Mouse (Mus musculus) bone marrow, adult 2 months (tissue): Measurements from ENCODE around the gene Slc25a40. TPM values are rescaled to one million over a fixed set of nuclear protein-coding genes. Genes with fewer than 3 reads are reported as not detected.

Source experiments
- H3K27ac ChIP-seq: fragments of 200-500 bp; 2 replicates; pipeline ENCODE4 v1.5.1; 2012; ENCODE audit warnings: low read depth, mild to moderate bottlenecking, control low read depth, inconsistent platforms, low read length; ENCODE audit not compliant: control insufficient read depth, poor library complexity, insufficient read depth
- H3K4me1 ChIP-seq: fragments of 200-500 bp; 2 replicates; pipeline ENCODE4 v1.6.1; 2011; ENCODE audit warnings: low read length; ENCODE audit not compliant: control insufficient read depth, insufficient read depth
- H3K4me3 ChIP-seq: fragments of 200-500 bp; replicated peaks from 2 replicates; pipeline ENCODE3; 2011; ENCODE audit warnings: mild to moderate bottlenecking, low read depth, low read length, control low read depth; ENCODE audit not compliant: control insufficient read depth
- CTCF ChIP-seq: fragments of 200-500 bp; IDR thresholded peaks from 2 replicates; pipeline ENCODE4 v1.5.1; 2011; ENCODE audit warnings: low read length, control low read depth; ENCODE audit not compliant: control insufficient read depth, insufficient read depth
- POLR2A ChIP-seq: fragments of 200-500 bp; IDR thresholded peaks from 2 replicates; pipeline ENCODE4 v1.6.1; 2011; ENCODE audit warnings: low read depth, mild to moderate bottlenecking, control low read depth, low read length, borderline replicate concordance; ENCODE audit not compliant: control insufficient read depth
- WGBS: fragments of 180-500 bp; shearing (Covaris S2); methylation state at CpG from one replicate; pipeline ENCODE4 v1.1.7; 2018; 5-methylcytosine and 5-hydroxymethylcytosine counted together
- polyA plus RNA-seq: library from polyadenylated mRNA; stranded (reverse); fragments of >200 nt; gene quantifications from 2 replicates; pipeline ENCODE4 v1.2.4, GENCODE M21; 2011; ENCODE audit warnings: low replicate concordance; ENCODE audit not compliant: missing spikeins, insufficient read depth, insufficient read length

The Slc25a40 gene
- polyA plus RNA-seq, 1 experiment = 7.3 TPM

GRCm38 (mm10) chr5:8421424-8421823 is 1.2 kb upstream of the Slc25a40 start:
- 28% methylated on average over 3 of the region's 3 CpGs for WGBS
- Histone ChIP-seq H3K4me1 (no peaks in the 10 kb centered on the region; the same call in 1 of the 2 replicates), H3K27ac (no peak overlapping the region), H3K4me3 (peak overlapping the region; percentile 40)
- TF ChIP-seq CTCF = no peak
- TF ChIP-seq POLR2A = no peak

- WGBS = 3% methylated on average over 40 of the region's 40 CpGs
- TF ChIP-seq POLR2A (no peak), CTCF (no peak)
- peak overlapping the region; percentile 88 for H3K27ac ChIP-seq
These were observed 580 bp downstream of the Slc25a40 start for GRCm38 (mm10) chr5:8422932-8423928.

GRCm38 (mm10) chr5:8424116-8424515 is 1.5 kb downstream of the Slc25a40 start:
- Histone ChIP-seq H3K4me3 (no peak overlapping the region), H3K27ac (no peak overlapping the region), H3K4me1 (no peaks in the 10 kb centered on the region; the same call in 1 of the 2 replicates)
- WGBS = 57% methylated on average over 7 of the region's 7 CpGs
- no peak for TF ChIP-seq POLR2A
- TF ChIP-seq CTCF = no peak

More at GRCm38 (mm10) chr5:8422932-8423928, 580 bp downstream of the Slc25a40 start:
- Histone ChIP-seq H3K4me1 (no peaks in the 10 kb centered on the region; the same call in 1 of the 2 replicates), H3K4me3 (peak overlapping the region; percentile 98)

- Histone ChIP-seq H3K27ac (no peak overlapping the region), H3K4me3 (no peak overlapping the region), H3K4me1 (no peaks in the 10 kb centered on the region; the same call in 1 of the 2 replicates)
- TF ChIP-seq CTCF (no peak), POLR2A (no peak)
- 68% methylated on average over 5 of the region's 5 CpGs for WGBS
These were observed 3.2 kb downstream of the Slc25a40 start for GRCm38 (mm10) chr5:8425899-8426298.

- 84% methylated on average over 5 of the region's 5 CpGs for WGBS
- no peak overlapping the region for H3K4me3 ChIP-seq
These were observed 15.0 kb downstream of the Slc25a40 start for GRCm38 (mm10) chr5:8437481-8438156.

GRCm38 (mm10) chr5:8439095-8439494 is 16.4 kb downstream of the Slc25a40 start:
- no peak overlapping the region for H3K4me3 ChIP-seq
- H3K27ac ChIP-seq = no peak overlapping the region
- 66% methylated on average over 2 of the region's 2 CpGs for WGBS
- H3K4me1 ChIP-seq = no peaks in the 10 kb centered on the region
- TF ChIP-seq CTCF (no peak), POLR2A (no peak)

More at GRCm38 (mm10) chr5:8437481-8438156, 15.0 kb downstream of the Slc25a40 start:
- no peak overlapping the region for H3K27ac ChIP-seq
- no peaks in the 10 kb centered on the region for H3K4me1 ChIP-seq
- no peak for TF ChIP-seq CTCF
- no peak for TF ChIP-seq POLR2A

GRCm38 (mm10) chr5:8455565-8455964 is 32.9 kb downstream of the Slc25a40 start:
- TF ChIP-seq POLR2A = no peak
- TF ChIP-seq CTCF = no peak
- Histone ChIP-seq H3K4me1 (no peaks in the 10 kb centered on the region; the same call in 1 of the 2 replicates), H3K27ac (no peak overlapping the region), H3K4me3 (no peak overlapping the region)

- no peak for TF ChIP-seq POLR2A
- TF ChIP-seq CTCF = no peak
- no peak overlapping the region for H3K27ac ChIP-seq
- WGBS = 67% methylated on average over 5 of the region's 5 CpGs
- H3K4me1 ChIP-seq = no peaks in the 10 kb centered on the region; the same call in 1 of the 2 replicates
- no peak overlapping the region for H3K4me3 ChIP-seq
These were observed 33.9 kb downstream of the Slc25a40 start for GRCm38 (mm10) chr5:8456561-8456960.
